ENCODE assay signal across 8 mouse cellular contexts in genomic region chr12:3235124-3235631, GRCm38 (mm10).
A peak's percentile ranks its signal among the peaks of the same experiment; 100 is the strongest.
DNase-seq lines count a peak whose midpoint lies in the region; ATAC-seq and TF ChIP-seq lines count a peak whose summit lies in the region.

No protein-coding gene starts in this region.

- peak; percentile 92 for DNase-seq in G1E (ENCODE audit: low spot score)
- peak; percentile 98 for DNase-seq in cerebellum, adult 11-12 months
- peak; percentile 88 for DNase-seq in heart, postnatal 4 days
- peak; percentile 93 to 98 for DNase-seq in layer of hippocampus, adult 8-10 months (ENCODE audit: low spot score in 2 of 2)
- peak; percentile 95 for DNase-seq in ovary, adult 18-20 months (ENCODE audit: low spot score)
- DNase-seq in thymus, postnatal 0 days (ENCODE audit: low spot score), result peak; percentile 97

- ATAC-seq in G1E (ENCODE audit: extremely low read depth, insufficient number of reproducible peaks, low FRiP score, poor library complexity, severe bottlenecking), result peak; percentile 92
- ATAC-seq in forebrain, embryonic 15.5 days (replicated peaks), result peak; percentile 90
- peak; percentile 90 for ATAC-seq in lung, embryonic 15.5 days (ENCODE audit: borderline replicate concordance, extremely low read depth, low FRiP score, low TSS enrichment)

- peak overlapping the region; percentile 89 for H3K27ac ChIP-seq in forebrain, embryonic 15.5 days (replicated peaks)
- H3K27ac ChIP-seq in lung, embryonic 15.5 days, result peak overlapping the region; percentile 69

- WGBS in forebrain, embryonic 15.5 days, result 19% methylated on average over 36 of the region's 36 CpGs
- WGBS in lung, embryonic 15.5 days, result 19% methylated on average over 36 of the region's 36 CpGs

- H3K36me3 ChIP-seq in G1E (replicated peaks), result peaks cover 39% of the 10 kb centered on the region
- H3K36me3 ChIP-seq in forebrain, embryonic 15.5 days, result peaks cover 18% of the 10 kb centered on the region
- peaks cover 33% of the 10 kb centered on the region for H3K36me3 ChIP-seq in lung, embryonic 15.5 days

- peak overlapping the region; percentile 61 for H3K4me2 ChIP-seq in forebrain, embryonic 15.5 days (replicated peaks)
- H3K4me2 ChIP-seq in lung, embryonic 15.5 days, result peak overlapping the region; percentile 69

- H3K4me3 ChIP-seq in G1E (ENCODE audit: low read depth, low read length), result peak overlapping the region; percentile 83
- H3K4me3 ChIP-seq in forebrain, embryonic 15.5 days, result peak overlapping the region; percentile 71
- peak overlapping the region; percentile 56 for H3K4me3 ChIP-seq in lung, embryonic 15.5 days

- H3K9ac ChIP-seq in forebrain, embryonic 15.5 days (replicated peaks), result peak overlapping the region; percentile 53
- H3K9ac ChIP-seq in lung, embryonic 15.5 days, result peak overlapping the region; percentile 37

- no peak for TF ChIP-seq CTCF in G1E (IDR thresholded peaks at IDR 0.05; ENCODE audit: low read depth, low read length)

- no peaks in the 10 kb centered on the region for H3K27me3 ChIP-seq in G1E (ENCODE audit: insufficient read depth, low read length)
- H3K27me3 ChIP-seq in forebrain, embryonic 15.5 days, result no peaks in the 10 kb centered on the region
- no peaks in the 10 kb centered on the region for H3K27me3 ChIP-seq in lung, embryonic 15.5 days

- H3K4me1 ChIP-seq in G1E (ENCODE audit: insufficient read depth, low read depth, low read length), result peaks cover 30% of the 10 kb centered on the region
- H3K4me1 ChIP-seq in forebrain, embryonic 15.5 days, result peaks cover 4% of the 10 kb centered on the region
- peaks cover 8% of the 10 kb centered on the region; the same call in 1 of the 2 replicates for H3K4me1 ChIP-seq in lung, embryonic 15.5 days

- H3K9me3 ChIP-seq in G1E (replicated peaks), result peaks cover 39% of the 10 kb centered on the region
- H3K9me3 ChIP-seq in forebrain, embryonic 15.5 days, result no peaks in the 10 kb centered on the region
- no peaks in the 10 kb centered on the region for H3K9me3 ChIP-seq in lung, embryonic 15.5 days

Comparison
In these comparisons a context has a peak if more than half of its experiments do, and no peak if none do; other contexts are left out.
1. Peak in every context shown above with its lines: DNase-seq, ATAC-seq, H3K4me3 ChIP-seq and H3K27ac ChIP-seq.